Mouse (Mus musculus): Measurements from ENCODE around the gene Shd.
A peak's percentile ranks its signal among the peaks of the same experiment; 100 is the strongest.
"Not testable (repeated sequence)": the region's sequence is repeated elsewhere in the genome, so short reads cannot be mapped to it uniquely, and the experiment has no call there.

The Shd gene

GRCm38 (mm10) chr17:55969966-55970891, at the start of gene Shd:
TSS of gene Shd (plus strand) at chr17:55970467.
- DNase-seq: no peak

GRCm38 (mm10) chr17:55931553-55932502, 38.4 kb upstream of the Shd start:
- peak; percentile 78 for DNase-seq

- DNase-seq: no peak
Measured at GRCm38 (mm10) chr17:55932635-55933034, 37.6 kb upstream of the Shd start.

GRCm38 (mm10) chr17:55933191-55933590, 37.1 kb upstream of the Shd start:
- no peak for DNase-seq

GRCm38 (mm10) chr17:55944387-55944865, 25.8 kb upstream of the Shd start:
- DNase-seq: not testable (repeated sequence)

GRCm38 (mm10) chr17:55944866-55945682, 25.2 kb upstream of the Shd start:
- peak; percentile 97 for DNase-seq

GRCm38 (mm10) chr17:55945696-55946095, 24.6 kb upstream of the Shd start:
- DNase-seq: peak; percentile 62

- DNase-seq: peak; percentile 12
Measured at GRCm38 (mm10) chr17:55948647-55949046, 21.6 kb upstream of the Shd start.

GRCm38 (mm10) chr17:55949400-55949799, 20.9 kb upstream of the Shd start, which contains the start of gene Zfp119b:
TSS of gene Zfp119b (minus strand) at chr17:55949500.
- peak; percentile 29 for DNase-seq

GRCm38 (mm10) chr17:55950601-55951000, 19.7 kb upstream of the Shd start:
- DNase-seq: peak; percentile 13

- peak; percentile 15 for DNase-seq
Measured at GRCm38 (mm10) chr17:55952041-55952440, 18.2 kb upstream of the Shd start.

- peak; percentile 18 for DNase-seq
Measured at GRCm38 (mm10) chr17:55952447-55953027, 17.7 kb upstream of the Shd start, which contains the start of gene Ebi3. TSS of gene Ebi3 (plus strand) at chr17:55952640.

- DNase-seq: no peak
Measured at GRCm38 (mm10) chr17:55953751-55954150, 16.5 kb upstream of the Shd start.

GRCm38 (mm10) chr17:55954229-55954628, 16.0 kb upstream of the Shd start:
- DNase-seq: no peak

- peak; percentile 88 for DNase-seq
Measured at GRCm38 (mm10) chr17:55956129-55956528, 14.1 kb upstream of the Shd start.

GRCm38 (mm10) chr17:55956591-55956990, 13.7 kb upstream of the Shd start:
- no peak for DNase-seq

GRCm38 (mm10) chr17:55957168-55957567, 13.1 kb upstream of the Shd start:
- peak; percentile 87 for DNase-seq

- peak; percentile 71 for DNase-seq
Measured at GRCm38 (mm10) chr17:55957726-55958583, 12.3 kb upstream of the Shd start.

GRCm38 (mm10) chr17:55958584-55958886, 11.7 kb upstream of the Shd start:
- DNase-seq: no peak

GRCm38 (mm10) chr17:55958918-55959728, 11.1 kb upstream of the Shd start, which contains the start of gene Yju2:
TSS of gene Yju2 (plus strand) at chr17:55959099.
- peak; percentile 96 for DNase-seq

Measured in cerebellum, adult 9-10 months (tissue).